Mouse (Mus musculus) heart, embryonic 10.5 days (tissue): ENCODE measurements at regions not wholly inside any gene's neighbourhood (a gene's known extent, or its start where the extent isn't known, plus 50 kb on each side); places are given as distances from the start of the nearest gene placed in this dataset.

Source experiments
- DNase-seq: peaks from one replicate; pipeline ENCODE4 v3.0.0-alpha.2; 2017; ENCODE audit warnings: low spot score
- H3K27ac ChIP-seq: fragments of 300-500 bp; sonication (generic); 2 replicates; pipeline ENCODE4 v1.5.1; 2016; ENCODE audit warnings: mild to moderate bottlenecking
- H3K27me3 ChIP-seq: fragments of 300-500 bp; sonication (generic); 2 replicates; pipeline ENCODE4 v1.6.1; 2016; ENCODE audit warnings: mild to moderate bottlenecking; ENCODE audit not compliant: poor library complexity, insufficient read depth, severe bottlenecking
- H3K36me3 ChIP-seq: fragments of 300-500 bp; sonication (generic); 2 replicates; pipeline ENCODE4 v1.6.1; 2016; ENCODE audit warnings: mild to moderate bottlenecking, moderate library complexity
- H3K4me1 ChIP-seq: fragments of 300-500 bp; sonication (generic); 2 replicates; pipeline ENCODE4 v1.6.1; 2016; ENCODE audit warnings: mild to moderate bottlenecking
- H3K4me3 ChIP-seq: fragments of 300-500 bp; sonication (generic); 2 replicates; pipeline ENCODE4 v1.5.1; 2016; ENCODE audit warnings: mild to moderate bottlenecking, moderate library complexity
- H3K9me3 ChIP-seq: fragments of 300-500 bp; sonication (generic); 2 replicates; pipeline ENCODE4 v1.6.1; 2016; ENCODE audit warnings: mild to moderate bottlenecking, moderate library complexity
- WGBS: fragments of 180-500 bp; shearing (Covaris S2); methylation state at CpG from one replicate; pipeline ENCODE4 v1.1.7; 2016; 5-methylcytosine and 5-hydroxymethylcytosine counted together

GRCm38 (mm10) chr15:68375166-68375565 lies 1874.5 kb upstream of the Lrrc6 start:
- no peak overlapping the region for H3K4me3 ChIP-seq
- 57% methylated on average over 1 of the region's 1 CpGs for WGBS

GRCm38 (mm10) chr15:68366816-68367215 lies 1866.1 kb upstream of the Lrrc6 start:
- Histone ChIP-seq H3K27ac (no peak overlapping the region), H3K9me3 (no peaks in the 10 kb centered on the region), H3K4me3 (no peak overlapping the region), H3K36me3 (no peaks in the 10 kb centered on the region), H3K4me1 (no peaks in the 10 kb centered on the region), H3K27me3 (no peaks in the 10 kb centered on the region)
- no peak for DNase-seq
- WGBS: 74% methylated on average over 3 of the region's 3 CpGs

More at GRCm38 (mm10) chr15:68375166-68375565, 1874.5 kb upstream of the Lrrc6 start:
- H3K27me3 ChIP-seq: no peaks in the 10 kb centered on the region
- H3K36me3 ChIP-seq: no peaks in the 10 kb centered on the region
- H3K27ac ChIP-seq: no peak overlapping the region
- DNase-seq: no peak
- H3K9me3 ChIP-seq: no peaks in the 10 kb centered on the region
- no peaks in the 10 kb centered on the region for H3K4me1 ChIP-seq

- Histone ChIP-seq H3K9me3 (no peaks in the 10 kb centered on the region), H3K36me3 (no peaks in the 10 kb centered on the region), H3K4me1 (peaks cover 7% of the 10 kb centered on the region; the same call in 1 of the 2 replicates), H3K4me3 (peak overlapping the region; percentile 93), H3K27ac (peak overlapping the region; percentile 97), H3K27me3 (no peaks in the 10 kb centered on the region)
- under 1% methylated on average over 71 of the region's 72 CpGs for WGBS
- peak; percentile 98 for DNase-seq
Observed at GRCm38 (mm10) chr15:68363058-68363735, 1862.5 kb upstream of the Lrrc6 start.

GRCm38 (mm10) chr15:68362081-68363057 lies 1861.7 kb upstream of the Lrrc6 start:
- 7% methylated on average over 119 of the region's 121 CpGs for WGBS

GRCm38 (mm10) chr15:68360956-68361908 lies 1860.5 kb upstream of the Lrrc6 start:
- no peak for DNase-seq
- WGBS: 41% methylated on average over 6 of the region's 6 CpGs
- Histone ChIP-seq H3K27ac (peak overlapping the region; percentile 97), H3K4me1 (peaks cover 7% of the 10 kb centered on the region; the same call in 1 of the 2 replicates), H3K36me3 (no peaks in the 10 kb centered on the region), H3K4me3 (peak overlapping the region; percentile 93), H3K27me3 (no peaks in the 10 kb centered on the region), H3K9me3 (no peaks in the 10 kb centered on the region)

More at GRCm38 (mm10) chr15:68362081-68363057, 1861.7 kb upstream of the Lrrc6 start:
- Histone ChIP-seq H3K4me1 (peaks cover 7% of the 10 kb centered on the region; the same call in 1 of the 2 replicates), H3K27me3 (no peaks in the 10 kb centered on the region), H3K36me3 (no peaks in the 10 kb centered on the region), H3K4me3 (peak overlapping the region; percentile 93), H3K9me3 (no peaks in the 10 kb centered on the region), H3K27ac (peak overlapping the region; percentile 97)
- DNase-seq: peak; percentile 77

GRCm38 (mm10) chr15:68359496-68359895 lies 1858.8 kb upstream of the Lrrc6 start:
- 66% methylated on average over 3 of the region's 3 CpGs for WGBS
- Histone ChIP-seq H3K27me3 (no peaks in the 10 kb centered on the region), H3K4me1 (peaks cover 7% of the 10 kb centered on the region; the same call in 1 of the 2 replicates), H3K4me3 (no peak overlapping the region), H3K27ac (peak overlapping the region; percentile 16; the same call in 1 of the 2 replicates), H3K9me3 (no peaks in the 10 kb centered on the region), H3K36me3 (no peaks in the 10 kb centered on the region)
- DNase-seq: no peak

- 80% methylated on average over 1 of the region's 1 CpGs for WGBS
- H3K4me3 ChIP-seq: no peak overlapping the region
- H3K4me1 ChIP-seq: peaks cover 3% of the 10 kb centered on the region; the same call in 1 of the 2 replicates
- no peak for DNase-seq
- no peaks in the 10 kb centered on the region for H3K27me3 ChIP-seq
- no peaks in the 10 kb centered on the region for H3K36me3 ChIP-seq
- H3K27ac ChIP-seq: no peak overlapping the region
- no peaks in the 10 kb centered on the region for H3K9me3 ChIP-seq
Observed at GRCm38 (mm10) chr15:68355957-68356356, 1855.2 kb upstream of the Lrrc6 start.

GRCm38 (mm10) chr15:68344652-68345051 lies 1843.9 kb upstream of the Lrrc6 start:
- WGBS: 95% methylated on average over 3 of the region's 3 CpGs
- DNase-seq: no peak

GRCm38 (mm10) chr15:68342542-68342941 lies 1841.8 kb upstream of the Lrrc6 start:
- Histone ChIP-seq H3K9me3 (no peaks in the 10 kb centered on the region), H3K4me3 (no peak overlapping the region), H3K27ac (no peak overlapping the region), H3K4me1 (0 out of 2 replicates have a peak, but pooled peaks cover 12% of the 10 kb centered on the region), H3K27me3 (no peaks in the 10 kb centered on the region), H3K36me3 (peaks cover 17% of the 10 kb centered on the region)
- no peak for DNase-seq
- WGBS: 94% methylated on average over 1 of the region's 1 CpGs

More at GRCm38 (mm10) chr15:68344652-68345051, 1843.9 kb upstream of the Lrrc6 start:
- no peak overlapping the region for H3K4me3 ChIP-seq
- peaks cover 13% of the 10 kb centered on the region for H3K36me3 ChIP-seq
- no peak overlapping the region for H3K27ac ChIP-seq
- no peaks in the 10 kb centered on the region for H3K27me3 ChIP-seq
- 0 out of 2 replicates have a peak, but pooled peaks cover 12% of the 10 kb centered on the region for H3K4me1 ChIP-seq
- H3K9me3 ChIP-seq: no peaks in the 10 kb centered on the region

GRCm38 (mm10) chr15:68341056-68341455 lies 1840.3 kb upstream of the Lrrc6 start:
- Histone ChIP-seq H3K27ac (no peak overlapping the region), H3K4me3 (no peak overlapping the region), H3K36me3 (peaks cover 17% of the 10 kb centered on the region), H3K27me3 (no peaks in the 10 kb centered on the region), H3K4me1 (0 out of 2 replicates have a peak, but pooled peaks cover 3% of the 10 kb centered on the region), H3K9me3 (no peaks in the 10 kb centered on the region)
- 41% methylated on average over 5 of the region's 5 CpGs for WGBS
- no peak for DNase-seq

- H3K36me3 ChIP-seq: peaks cover 13% of the 10 kb centered on the region
- 94% methylated on average over 2 of the region's 2 CpGs for WGBS
- H3K9me3 ChIP-seq: no peaks in the 10 kb centered on the region
- no peak overlapping the region for H3K4me3 ChIP-seq
- no peak for DNase-seq
- H3K4me1 ChIP-seq: no peaks in the 10 kb centered on the region
- H3K27me3 ChIP-seq: no peaks in the 10 kb centered on the region
- H3K27ac ChIP-seq: no peak overlapping the region
Observed at GRCm38 (mm10) chr15:68337264-68337663, 1836.6 kb upstream of the Lrrc6 start.

- no peak for DNase-seq
- Histone ChIP-seq H3K27ac (no peak overlapping the region), H3K4me3 (no peak overlapping the region), H3K36me3 (peaks cover 10% of the 10 kb centered on the region), H3K27me3 (no peaks in the 10 kb centered on the region), H3K4me1 (no peaks in the 10 kb centered on the region), H3K9me3 (no peaks in the 10 kb centered on the region)
Observed at GRCm38 (mm10) chr15:68335837-68336236, 1835.1 kb upstream of the Lrrc6 start.
